Mouse (Mus musculus) heart, embryonic 16.5 days (tissue): ENCODE data around the gene Anapc2. TPM values are rescaled to one million over a fixed set of nuclear protein-coding genes. Genes with fewer than 3 reads are reported as not detected.

Experiments
- ATAC-seq: fragments of 200-750 bp; cut with Nextera tagmentation; replicated peaks from 2 replicates; pipeline ENCODE4 v1.8.0; 2017; ENCODE audit warnings: moderate number of reproducible peaks; ENCODE audit not compliant: insufficient read depth, low FRiP score; ENCODE audit errors: extremely low read depth
- H3K27ac ChIP-seq: fragments of 300-500 bp; sonication (generic); 2 replicates; pipeline ENCODE4 v1.5.1; 2014; ENCODE audit warnings: mild to moderate bottlenecking, low read length, control low read depth, moderate library complexity
- H3K27me3 ChIP-seq: fragments of 300-500 bp; sonication (generic); 2 replicates; pipeline ENCODE4 v1.6.1; 2014; ENCODE audit warnings: low read length, mixed read lengths; ENCODE audit not compliant: control insufficient read depth, insufficient read depth
- H3K36me3 ChIP-seq: fragments of 300-500 bp; sonication (generic); 2 replicates; pipeline ENCODE4 v1.6.1; 2014; ENCODE audit not compliant: control insufficient read depth, insufficient read depth
- H3K4me1 ChIP-seq: fragments of 300-500 bp; sonication (generic); 2 replicates; pipeline ENCODE4 v1.6.1; 2014; ENCODE audit warnings: low read length, mixed read lengths; ENCODE audit not compliant: control insufficient read depth, insufficient read depth
- H3K4me2 ChIP-seq: fragments of 300-500 bp; sonication (generic); 2 replicates; pipeline ENCODE4 v1.6.1; 2014; ENCODE audit warnings: low read depth, mild to moderate bottlenecking, control low read depth, low read length
- H3K4me3 ChIP-seq: fragments of 300-500 bp; sonication (generic); 2 replicates; pipeline ENCODE4 v1.5.1; 2014; ENCODE audit warnings: mild to moderate bottlenecking, control low read depth, low read length
- H3K9ac ChIP-seq: fragments of 300-500 bp; sonication (generic); 2 replicates; pipeline ENCODE4 v1.6.1; 2014; ENCODE audit warnings: low read length, control low read depth
- H3K9me3 ChIP-seq: fragments of 300-500 bp; sonication (generic); replicated peaks from 2 replicates; pipeline ENCODE4 v1.6.1; 2016; ENCODE audit warnings: low read length; ENCODE audit not compliant: control insufficient read depth
- WGBS: fragments of 180-500 bp; shearing (Covaris S2); extraction: QIAGEN DNeasy Blood & Tissue Kit; methylation state at CpG from one replicate; pipeline ENCODE4 v1.1.7; 2014; 5-methylcytosine and 5-hydroxymethylcytosine counted together
- polyA plus RNA-seq: library from polyadenylated mRNA; unstranded; fragments of >200 nt; fragmentation: Nextera tagmentation; extraction: Ambion mirVana; gene quantifications from 2 replicates; pipeline ENCODE4 v1.2.1, GENCODE M21; 2015

Gene Anapc2
- polyA plus RNA-seq, 1 experiment from 2014 or later = 80.5 TPM

GRCm38 (mm10) chr2:25228995-25229530 lies 43.2 kb upstream of the Anapc2 start:
- Histone ChIP-seq H3K4me3 (no peak overlapping the region), H3K9ac (no peak overlapping the region), H3K27me3 (peaks cover 2% of the 10 kb centered on the region; the same call in 1 of the 2 replicates), H3K4me1 (peaks cover 5% of the 10 kb centered on the region; the same call in 1 of the 2 replicates), H3K36me3 (no peaks in the 10 kb centered on the region), H3K9me3 (no peaks in the 10 kb centered on the region), H3K4me2 (peak overlapping the region; percentile 55), H3K27ac (no peak overlapping the region)
- WGBS = 69% methylated on average over 6 of the region's 6 CpGs
- ATAC-seq = no peak

- Histone ChIP-seq H3K9ac (no peak overlapping the region), H3K27ac (no peak overlapping the region), H3K4me1 (peaks cover 5% of the 10 kb centered on the region; the same call in 1 of the 2 replicates), H3K4me3 (no peak overlapping the region), H3K36me3 (no peaks in the 10 kb centered on the region), H3K9me3 (no peaks in the 10 kb centered on the region), H3K27me3 (peaks cover 2% of the 10 kb centered on the region; the same call in 1 of the 2 replicates), H3K4me2 (no peak overlapping the region)
- ATAC-seq = no peak
- 77% methylated on average over 5 of the region's 5 CpGs for WGBS
Observed at GRCm38 (mm10) chr2:25229582-25229981, 42.7 kb upstream of the Anapc2 start.

GRCm38 (mm10) chr2:25230581-25230980 lies 41.7 kb upstream of the Anapc2 start:
- Histone ChIP-seq H3K9ac (no peak overlapping the region), H3K36me3 (no peaks in the 10 kb centered on the region), H3K27me3 (peaks cover 2% of the 10 kb centered on the region; the same call in 1 of the 2 replicates), H3K4me1 (peaks cover 2% of the 10 kb centered on the region; the same call in 1 of the 2 replicates), H3K27ac (no peak overlapping the region), H3K4me2 (no peak overlapping the region), H3K9me3 (no peaks in the 10 kb centered on the region), H3K4me3 (no peak overlapping the region)
- 76% methylated on average over 7 of the region's 7 CpGs for WGBS
- no peak for ATAC-seq

GRCm38 (mm10) chr2:25231038-25231437 lies 41.2 kb upstream of the Anapc2 start:
- Histone ChIP-seq H3K9ac (no peak overlapping the region), H3K36me3 (no peaks in the 10 kb centered on the region), H3K9me3 (no peaks in the 10 kb centered on the region), H3K4me2 (no peak overlapping the region), H3K4me3 (no peak overlapping the region), H3K27me3 (peaks cover 6% of the 10 kb centered on the region; the same call in 1 of the 2 replicates), H3K27ac (no peak overlapping the region), H3K4me1 (no peaks in the 10 kb centered on the region)
- WGBS = 56% methylated on average over 12 of the region's 12 CpGs
- ATAC-seq = no peak

- Histone ChIP-seq H3K27me3 (peaks cover 6% of the 10 kb centered on the region; the same call in 1 of the 2 replicates), H3K27ac (no peak overlapping the region), H3K9me3 (no peaks in the 10 kb centered on the region), H3K4me2 (no peak overlapping the region), H3K36me3 (no peaks in the 10 kb centered on the region), H3K9ac (no peak overlapping the region), H3K4me1 (no peaks in the 10 kb centered on the region), H3K4me3 (no peak overlapping the region)
- ATAC-seq = no peak
- 75% methylated on average over 4 of the region's 4 CpGs for WGBS
Observed at GRCm38 (mm10) chr2:25233421-25233820, 38.9 kb upstream of the Anapc2 start.

GRCm38 (mm10) chr2:25234050-25234449 lies 38.2 kb upstream of the Anapc2 start, which contains the start of gene Slc34a3:
TSS of gene Slc34a3 (minus strand) at chr2:25234364.
- WGBS = 82% methylated on average over 3 of the region's 3 CpGs
- peaks cover 6% of the 10 kb centered on the region; the same call in 1 of the 2 replicates for H3K27me3 ChIP-seq
- H3K27ac ChIP-seq = no peak within 1 kb of the TSS
- H3K4me2 ChIP-seq = no peak within 1 kb of the TSS
- H3K36me3 ChIP-seq = no peaks in the 10 kb centered on the region
- ATAC-seq = no peak
- no peaks in the 10 kb centered on the region for H3K9me3 ChIP-seq
- no peak within 1 kb of the TSS for H3K9ac ChIP-seq
- H3K4me1 ChIP-seq = no peaks in the 10 kb centered on the region
- H3K4me3 ChIP-seq = no peak within 1 kb of the TSS

- Histone ChIP-seq H3K4me1 (no peaks in the 10 kb centered on the region), H3K9ac (no peak overlapping the region), H3K4me2 (no peak overlapping the region), H3K27ac (no peak overlapping the region), H3K9me3 (no peaks in the 10 kb centered on the region), H3K4me3 (no peak overlapping the region), H3K27me3 (peaks cover 6% of the 10 kb centered on the region; the same call in 1 of the 2 replicates), H3K36me3 (no peaks in the 10 kb centered on the region)
- 57% methylated on average over 5 of the region's 5 CpGs for WGBS
- ATAC-seq = no peak
Observed at GRCm38 (mm10) chr2:25234551-25235220, 37.6 kb upstream of the Anapc2 start.

GRCm38 (mm10) chr2:25236614-25237013 lies 35.7 kb upstream of the Anapc2 start, which contains the start of gene Rnf224:
TSS of gene Rnf224 (minus strand) at chr2:25236787.
- Histone ChIP-seq H3K36me3 (no peaks in the 10 kb centered on the region), H3K9ac (no peak within 1 kb of the TSS), H3K27me3 (peaks cover 10% of the 10 kb centered on the region; the same call in 1 of the 2 replicates), H3K4me1 (peaks cover 8% of the 10 kb centered on the region), H3K9me3 (no peaks in the 10 kb centered on the region), H3K4me2 (no peak within 1 kb of the TSS), H3K4me3 (no peak within 1 kb of the TSS), H3K27ac (no peak within 1 kb of the TSS)
- WGBS = 18% methylated on average over 8 of the region's 8 CpGs
- ATAC-seq = no peak

GRCm38 (mm10) chr2:25237522-25237921 lies 34.8 kb upstream of the Anapc2 start:
- Histone ChIP-seq H3K36me3 (no peaks in the 10 kb centered on the region), H3K4me2 (no peak overlapping the region), H3K9me3 (no peaks in the 10 kb centered on the region), H3K27ac (no peak overlapping the region), H3K4me3 (no peak overlapping the region), H3K27me3 (peaks cover 14% of the 10 kb centered on the region; the same call in 1 of the 2 replicates), H3K9ac (no peak overlapping the region), H3K4me1 (peaks cover 13% of the 10 kb centered on the region)
- WGBS = 55% methylated on average over 4 of the region's 4 CpGs
- no peak for ATAC-seq
